Comparison of ENCODE assay signal across 14 mouse cellular contexts in the genomic region with DNA sequence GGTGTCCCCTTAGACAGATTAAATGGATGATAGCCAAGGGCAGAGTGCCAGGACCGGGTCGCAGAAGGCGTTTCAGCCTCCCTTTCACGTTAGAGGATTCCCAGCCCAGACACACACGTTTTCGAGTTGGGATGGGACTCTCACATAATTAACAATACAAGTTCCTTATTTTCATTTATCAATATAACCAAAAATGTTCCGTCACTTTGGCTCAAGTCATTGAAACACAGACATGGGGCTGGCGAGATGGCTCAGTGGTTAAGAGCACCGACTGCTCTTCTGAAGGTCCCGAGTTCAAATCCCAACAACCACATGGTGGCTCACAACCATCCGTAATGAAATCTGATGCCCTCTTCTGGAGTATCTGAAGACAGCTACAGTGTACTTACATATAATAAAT. TPM values are rescaled to one million over a fixed set of nuclear protein-coding genes. Genes with fewer than 3 reads are reported as not detected.
DNase-seq lines count a peak whose midpoint lies in the region; ATAC-seq and TF ChIP-seq lines count a peak whose summit lies in the region.
"Not testable (repeated sequence)": the region's sequence is repeated elsewhere in the genome, so short reads cannot be mapped to it uniquely, and the experiment has no call there.
"Had no signal": no experiment of that assay in that cellular context is flagged by ENCODE, and none has a peak within 500 bp of the region (broad histone marks: within the 10 kb centered on the region; RNA-seq: fewer than 3 reads in every experiment).

No protein-coding gene starts in this region.

- not testable (repeated sequence) for TF ChIP-seq POLR2A in bone marrow macrophage, adult 2 months (IDR thresholded peaks at IDR 0.05; ENCODE audit: borderline replicate concordance, low read depth, low read length); heart, adult 2 months (IDR thresholded peaks at IDR 0.05; ENCODE audit: insufficient read depth, low read depth, low read length); olfactory bulb, adult 2 months (IDR thresholded peaks at IDR 0.05; ENCODE audit: insufficient read depth, low read depth, low read length)

- H3K9ac ChIP-seq in heart, adult 2 months (ENCODE audit: low read depth, low read length), result peak overlapping the region; percentile 78
- peak overlapping the region; percentile 49; the same call in 1 of the 2 replicates for H3K9ac ChIP-seq in hindbrain, embryonic 13.5 days
- H3K9ac ChIP-seq in kidney, embryonic 16.5 days (replicated peaks; ENCODE audit: low read length); liver, embryonic 13.5 days; midbrain, embryonic 12.5 days (replicated peaks): not testable (repeated sequence)

- not testable (repeated sequence) for H3K27ac ChIP-seq in bone marrow macrophage, adult 2 months (ENCODE audit: insufficient read depth, low read depth, low read length); heart, adult 2 months; kidney, embryonic 16.5 days (ENCODE audit: low read length); liver, embryonic 13.5 days; olfactory bulb, adult 2 months (ENCODE audit: insufficient read depth, low read depth, low read length)
- H3K27ac ChIP-seq in hindbrain, embryonic 13.5 days, result peak overlapping the region; percentile 49
- peak overlapping the region; percentile 75; the same call in 1 of the 2 replicates for H3K27ac ChIP-seq in midbrain, embryonic 12.5 days (replicated peaks)

- peak overlapping the region; percentile 62 for H3K4me2 ChIP-seq in hindbrain, embryonic 13.5 days
- H3K4me2 ChIP-seq in kidney, embryonic 16.5 days (replicated peaks; ENCODE audit: low read depth, low read length), result peak overlapping the region; percentile 59
- peak overlapping the region; percentile 75 for H3K4me2 ChIP-seq in liver, embryonic 13.5 days
- H3K4me2 ChIP-seq in midbrain, embryonic 12.5 days (replicated peaks), result peak overlapping the region; percentile 63

- peaks cover 15% of the 10 kb centered on the region for H3K27me3 ChIP-seq in erythroblast, embryonic 14.5 days (ENCODE audit: control insufficient read depth)
- H3K27me3 ChIP-seq in heart, adult 2 months (ENCODE audit: control insufficient read depth, insufficient read depth, low read length); hindbrain, embryonic 13.5 days; kidney, embryonic 16.5 days (ENCODE audit: insufficient read depth, low read length); liver, embryonic 13.5 days; midbrain, embryonic 12.5 days: not testable (repeated sequence)

- not testable (repeated sequence) for H3K79me2 ChIP-seq in heart, adult 2 months (replicated peaks; ENCODE audit: control insufficient read depth, insufficient read depth, low read length)

- intact Hi-C loops in heart, adult 2 months (cut with DNase I), result loop anchor here (5.0 to 10.0 kb wide), 4 partner anchors 162 to 799 kb away; partner anchors contain the start of genes Serpinc1 and Zbtb37

- TF ChIP-seq EP300 in heart, adult 2 months (IDR thresholded peaks at IDR 0.05; ENCODE audit: insufficient read depth, low read depth, low read length), result not testable (repeated sequence)

- not testable (repeated sequence) for H3K36me3 ChIP-seq in erythroblast, embryonic 14.5 days (ENCODE audit: control insufficient read depth); heart, adult 2 months (ENCODE audit: control insufficient read depth, insufficient read depth, low read length); hindbrain, embryonic 13.5 days; kidney, embryonic 16.5 days (ENCODE audit: insufficient read depth, low read length); liver, embryonic 13.5 days; midbrain, embryonic 12.5 days

- H3K4me3 ChIP-seq in bone marrow macrophage, adult 2 months (ENCODE audit: insufficient read depth, low read length), result peak overlapping the region; percentile 52
- H3K4me3 ChIP-seq in erythroblast, embryonic 14.5 days (replicated peaks), result peak overlapping the region; percentile 66
- H3K4me3 ChIP-seq in heart, adult 2 months, result peak overlapping the region; percentile 50
- peak overlapping the region; percentile 37 for H3K4me3 ChIP-seq in hindbrain, embryonic 13.5 days
- peak overlapping the region; percentile 45 for H3K4me3 ChIP-seq in kidney, embryonic 16.5 days (ENCODE audit: low read length)
- peak overlapping the region; percentile 60; the same call in 1 of the 2 replicates for H3K4me3 ChIP-seq in liver, embryonic 13.5 days (replicated peaks)
- peak overlapping the region; percentile 48 for H3K4me3 ChIP-seq in midbrain, embryonic 12.5 days
- H3K4me3 ChIP-seq in olfactory bulb, adult 2 months (ENCODE audit: insufficient read depth, low read depth, low read length), result peak overlapping the region; percentile 17; the same call in 1 of the 2 replicates

- H3K4me1 ChIP-seq in bone marrow macrophage, adult 2 months (ENCODE audit: control insufficient read depth, insufficient read depth, low read length); heart, adult 2 months (ENCODE audit: control insufficient read depth, insufficient read depth, low read length); kidney, embryonic 16.5 days (ENCODE audit: insufficient read depth, low read length); midbrain, embryonic 12.5 days; olfactory bulb, adult 2 months (ENCODE audit: control insufficient read depth, insufficient read depth, low read length): not testable (repeated sequence)
- peaks cover 18% of the 10 kb centered on the region for H3K4me1 ChIP-seq in erythroblast, embryonic 14.5 days (ENCODE audit: control insufficient read depth)
- peaks cover 14% of the 10 kb centered on the region for H3K4me1 ChIP-seq in hindbrain, embryonic 13.5 days (replicated peaks)
- peaks cover 18% of the 10 kb centered on the region for H3K4me1 ChIP-seq in liver, embryonic 13.5 days (replicated peaks)

- H3K9me3 ChIP-seq in erythroblast, embryonic 14.5 days (ENCODE audit: control insufficient read depth, low read length); hindbrain, embryonic 13.5 days; kidney, embryonic 16.5 days (ENCODE audit: low read length); liver, embryonic 13.5 days (replicated peaks); midbrain, embryonic 12.5 days: not testable (repeated sequence)

- 0 out of 2 replicates have a peak, but pooled peaks have one; percentile 8 for ATAC-seq in hindbrain, embryonic 13.5 days (ENCODE audit: low FRiP score)
- not testable (repeated sequence) for ATAC-seq in kidney, embryonic 16.5 days (ENCODE audit: low FRiP score, low TSS enrichment); liver, embryonic 13.5 days (ENCODE audit: low read depth); midbrain, embryonic 12.5 days (ENCODE audit: low FRiP score, low read depth)

- DNase-seq in heart, adult 2 months; liver, embryonic 13.5 days: not testable (repeated sequence)

- WGBS in heart, adult 2 months, result 45% methylated on average over 11 of the region's 11 CpGs
- 46% methylated on average over 11 of the region's 11 CpGs for WGBS in hindbrain, embryonic 13.5 days
- WGBS in kidney, embryonic 16.5 days, result 53% methylated on average over 11 of the region's 11 CpGs
- WGBS in liver, embryonic 13.5 days (ENCODE audit: insufficient replicate concordance), result 54% methylated on average over 11 of the region's 11 CpGs
- 55% methylated on average over 11 of the region's 11 CpGs for WGBS in midbrain, embryonic 12.5 days
- 26% methylated on average over 11 of the region's 11 CpGs for WGBS in olfactory bulb, adult 2 months

- TF ChIP-seq CTCF in bone marrow macrophage, adult 2 months (IDR thresholded peaks at IDR 0.05; ENCODE audit: low read depth, low read length); heart, adult 2 months (IDR thresholded peaks at IDR 0.05); olfactory bulb, adult 2 months (IDR thresholded peaks at IDR 0.05; ENCODE audit: insufficient read depth, low read depth, low read length): not testable (repeated sequence)

RNA-seq across cellular contexts. Expression of gene Tex50, which starts 37.2 kb away (rescaled TPM):
- polyA plus RNA-seq in bone marrow macrophage, adult 2 months (2012; ENCODE audit: insufficient read depth, insufficient read length, missing spikeins), result not detected in 2 replicates
- not detected in 2 replicates for polyA plus RNA-seq in erythroblast, embryonic 14.5 days (2012)
- total RNA-seq in heart, adult 2 months (2021), result not detected
- not detected in 2 replicates for polyA plus RNA-seq in heart, adult 2 months (2012; rRNA removed)
- 0.82 and 0.83 TPM in 2 replicates for polyA plus RNA-seq in hindbrain, embryonic 13.5 days (2015; fragmentation: Nextera tagmentation; extraction: Ambion mirVana)
- polyA plus RNA-seq in kidney, embryonic 16.5 days (2015; fragmentation: Nextera tagmentation; extraction: Ambion mirVana), result 0.35 and 0.62 TPM in 2 replicates
- not detected in 2 replicates for polyA plus RNA-seq in liver, embryonic 13.5 days (2015; fragmentation: Nextera tagmentation; extraction: Ambion mirVana)
- polyA plus RNA-seq in midbrain, embryonic 12.5 days (2016; fragmentation: Nextera tagmentation; extraction: Ambion mirVana), result 0.32 and 0.47 TPM in 2 replicates
- polyA plus RNA-seq in olfactory bulb, adult 2 months (2012; ENCODE audit: insufficient read depth, insufficient read length, low replicate concordance, missing spikeins), result not detected in 2 replicates
- total RNA-seq: gastrocnemius, postnatal 10 days; heart, postnatal 25 days; layer of hippocampus, postnatal 25 days; liver, adult 2 months; megakaryocyte-erythroid progenitor cell, adult 5-6 weeks had no signal
- polyA plus RNA-seq: brain, embryonic 14.5 days; liver, adult 2 months had no signal

RNA-seq across cellular contexts. Expression of gene Ankrd45, which starts 53.9 kb away (rescaled TPM):
- polyA plus RNA-seq in bone marrow macrophage, adult 2 months (2012; ENCODE audit: insufficient read depth, insufficient read length, missing spikeins), result not detected in 2 replicates
- not detected in 2 replicates for polyA plus RNA-seq in erythroblast, embryonic 14.5 days (2012)
- 1 to 10 TPM; 2.1 to 2.7 TPM for total RNA-seq in heart, adult 2 months (2021)
- 0.70 and 1.4 TPM in 2 replicates for polyA plus RNA-seq in heart, adult 2 months (2012; rRNA removed)
- polyA plus RNA-seq in hindbrain, embryonic 13.5 days (2015; fragmentation: Nextera tagmentation; extraction: Ambion mirVana), result 13.6 and 14.0 TPM in 2 replicates
- 4.9 and 5.3 TPM in 2 replicates for polyA plus RNA-seq in kidney, embryonic 16.5 days (2015; fragmentation: Nextera tagmentation; extraction: Ambion mirVana)
- polyA plus RNA-seq in liver, embryonic 13.5 days (2015; fragmentation: Nextera tagmentation; extraction: Ambion mirVana), result 0.06 TPM in 1 of 2 replicates, not detected in the other
- 5.7 and 6.0 TPM in 2 replicates for polyA plus RNA-seq in midbrain, embryonic 12.5 days (2016; fragmentation: Nextera tagmentation; extraction: Ambion mirVana)
- not detected in 2 replicates for polyA plus RNA-seq in olfactory bulb, adult 2 months (2012; ENCODE audit: insufficient read depth, insufficient read length, low replicate concordance, missing spikeins)
- total RNA-seq: liver, adult 2 months; megakaryocyte-erythroid progenitor cell, adult 5-6 weeks had no signal
- polyA plus RNA-seq: liver, adult 2 months had no signal

RNA-seq across cellular contexts. Expression of gene Prdx6, which starts 54.7 kb away (rescaled TPM):
- 69.5 and 73.7 TPM in 2 replicates for polyA plus RNA-seq in bone marrow macrophage, adult 2 months (2012; ENCODE audit: insufficient read depth, insufficient read length, missing spikeins)
- polyA plus RNA-seq in erythroblast, embryonic 14.5 days (2012), result 1.5 and 1.8 TPM in 2 replicates
- 100 to 1,000 TPM; 284 to 336 TPM for total RNA-seq in heart, adult 2 months (2021)
- polyA plus RNA-seq in heart, adult 2 months (2012; rRNA removed), result 186 and 235 TPM in 2 replicates
- polyA plus RNA-seq in hindbrain, embryonic 13.5 days (2015; fragmentation: Nextera tagmentation; extraction: Ambion mirVana), result 209 and 223 TPM in 2 replicates
- polyA plus RNA-seq in kidney, embryonic 16.5 days (2015; fragmentation: Nextera tagmentation; extraction: Ambion mirVana), result 485 and 505 TPM in 2 replicates
- 457 and 472 TPM in 2 replicates for polyA plus RNA-seq in liver, embryonic 13.5 days (2015; fragmentation: Nextera tagmentation; extraction: Ambion mirVana)
- 287 and 297 TPM in 2 replicates for polyA plus RNA-seq in midbrain, embryonic 12.5 days (2016; fragmentation: Nextera tagmentation; extraction: Ambion mirVana)
- 347 TPM in 1 of 2 replicates, not detected in the other for polyA plus RNA-seq in olfactory bulb, adult 2 months (2012; ENCODE audit: insufficient read depth, insufficient read length, low replicate concordance, missing spikeins)

Comparison
In these comparisons a context has a peak if more than half of its experiments do, and no peak if none do; other contexts are left out.
1. RNA of gene Ankrd45, which starts 53.9 kb away (polyA plus RNA-seq): not detected in olfactory bulb, adult 2 months; 13.6 to 14.0 TPM in hindbrain, embryonic 13.5 days, 5.7 to 6.0 TPM in midbrain, embryonic 12.5 days, 4.9 to 5.3 TPM in kidney, embryonic 16.5 days, 0.70 to 1.4 TPM in heart, adult 2 months, not detected in bone marrow macrophage, adult 2 months, 0.06 TPM in liver, embryonic 13.5 days and not detected in erythroblast, embryonic 14.5 days; every median in the first group is over 10 times any median in the second.
2. RNA of gene Prdx6, which starts 54.7 kb away (polyA plus RNA-seq): 485 to 505 TPM in kidney, embryonic 16.5 days, 457 to 472 TPM in liver, embryonic 13.5 days, 347 TPM in olfactory bulb, adult 2 months, 287 to 297 TPM in midbrain, embryonic 12.5 days, 209 to 223 TPM in hindbrain, embryonic 13.5 days, 186 to 235 TPM in heart, adult 2 months and 69.5 to 73.7 TPM in bone marrow macrophage, adult 2 months; 1.5 to 1.8 TPM in erythroblast, embryonic 14.5 days; every median in the first group is over 10 times any median in the second.
3. Peak in every context shown above with its lines, with median percentiles within 50 percentile points of each other: H3K4me3 ChIP-seq and H3K4me2 ChIP-seq.